Mouse (Mus musculus) Muller cell, postnatal 12 days (primary cell): ENCODE results near the gene Bhlha15.
A peak's percentile ranks its signal among the peaks of the same experiment; 100 is the strongest.

Experiments
- DNase-seq: peaks from one replicate; pipeline ENCODE4 v3.0.0-alpha.2; 2015; ENCODE audit errors: inconsistent ontology term

Bhlha15 gene

DNA sequence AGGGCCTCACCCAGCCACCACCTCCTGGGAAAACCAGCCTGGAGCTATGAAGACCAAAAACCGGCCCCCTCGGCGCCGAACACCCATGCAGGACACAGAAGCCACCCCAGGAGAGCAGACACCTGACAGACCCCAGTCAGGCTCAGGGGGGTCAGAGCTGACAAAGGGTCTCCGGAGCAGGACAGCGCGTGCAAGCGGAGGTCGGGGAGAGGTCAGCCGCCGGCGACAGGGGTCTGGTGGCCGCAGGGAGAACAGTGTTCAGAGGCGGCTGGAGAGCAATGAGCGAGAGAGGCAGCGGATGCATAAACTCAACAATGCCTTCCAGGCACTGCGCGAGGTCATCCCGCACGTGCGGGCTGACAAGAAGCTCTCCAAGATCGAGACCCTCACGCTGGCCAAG is 940 bp downstream of the Bhlha15 start:
- no peak for DNase-seq

DNA sequence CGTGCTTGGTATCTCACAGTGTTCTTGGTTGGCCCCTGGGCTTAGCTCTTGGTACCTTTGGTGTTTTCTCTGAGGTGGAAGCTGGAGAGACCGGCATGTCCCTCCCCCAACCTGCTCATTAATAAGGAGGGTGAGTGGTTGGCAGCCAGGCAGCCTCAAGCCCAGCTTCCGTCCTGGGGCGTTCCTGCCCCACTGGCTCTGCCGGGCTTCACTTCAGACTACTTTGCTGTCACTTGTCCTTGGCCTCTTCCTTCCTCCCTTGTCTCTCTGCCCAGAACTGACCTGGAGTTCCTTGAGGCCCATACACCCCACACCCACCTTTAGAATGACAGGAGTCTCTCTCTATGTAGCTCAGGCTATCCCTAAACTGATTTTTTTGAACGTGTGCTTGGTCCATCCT is 2.6 kb downstream of the Bhlha15 start:
- no peak for DNase-seq

DNA sequence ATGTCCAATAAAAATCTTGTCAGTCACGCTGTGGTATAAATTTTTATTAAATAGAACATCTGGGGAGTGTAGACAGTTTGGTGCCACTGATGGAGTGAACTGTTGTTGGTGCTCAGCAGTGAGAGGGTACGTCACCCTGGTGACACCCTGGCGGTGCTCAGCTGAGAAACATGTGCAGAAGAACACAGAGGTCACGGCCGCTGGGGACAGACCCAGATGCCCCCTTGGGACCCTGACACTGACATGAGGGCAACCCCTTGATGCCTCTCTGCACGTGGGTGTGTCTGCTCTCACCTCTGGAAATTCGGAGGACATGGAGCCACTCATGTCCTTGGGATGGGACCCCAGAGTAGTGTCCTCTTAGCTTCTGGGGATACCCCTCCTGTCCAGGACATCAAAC is 4.3 kb downstream of the Bhlha15 start:
- DNase-seq: no peak

DNA sequence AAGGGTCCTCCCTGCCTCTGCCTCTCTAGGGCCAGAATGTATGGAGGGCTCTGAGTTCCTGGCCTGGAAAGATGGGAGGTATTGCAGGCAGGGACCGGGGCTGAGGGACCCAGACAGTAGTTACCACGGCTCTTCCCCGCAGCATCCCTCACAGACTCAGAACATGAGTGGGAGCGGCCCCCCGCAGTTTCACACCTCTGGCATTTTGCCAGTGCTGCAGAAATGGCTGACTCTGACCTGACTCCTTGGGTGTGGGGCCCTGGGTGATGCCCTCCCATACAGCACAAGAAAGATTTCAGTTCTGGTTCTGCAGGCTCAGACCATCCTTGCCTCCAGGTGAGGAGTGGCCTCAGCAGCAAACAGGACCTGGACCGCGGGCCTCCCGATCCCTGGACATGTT is 5.5 kb downstream of the Bhlha15 start:
- DNase-seq: no peak

DNA sequence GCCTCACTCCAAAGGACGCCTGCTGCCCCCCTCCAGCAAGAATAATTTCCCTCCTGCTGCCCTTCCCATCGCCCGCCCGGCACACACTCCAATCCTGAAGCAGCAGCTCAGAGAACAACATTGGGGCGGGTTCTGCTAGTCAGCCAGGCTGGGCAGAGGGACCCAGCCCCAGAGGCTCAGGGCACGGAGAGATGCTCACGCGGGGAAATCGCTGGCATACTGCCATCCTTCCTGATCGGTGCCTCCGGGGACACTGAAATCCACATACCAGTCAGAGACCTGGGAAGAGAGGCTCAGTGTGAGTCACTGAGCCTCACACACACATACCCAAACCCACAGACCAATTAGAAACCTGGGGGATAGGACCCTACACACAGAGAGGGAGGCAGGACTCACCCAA is 10.5 kb downstream of the Bhlha15 start:
- peak; percentile 20 for DNase-seq

DNA sequence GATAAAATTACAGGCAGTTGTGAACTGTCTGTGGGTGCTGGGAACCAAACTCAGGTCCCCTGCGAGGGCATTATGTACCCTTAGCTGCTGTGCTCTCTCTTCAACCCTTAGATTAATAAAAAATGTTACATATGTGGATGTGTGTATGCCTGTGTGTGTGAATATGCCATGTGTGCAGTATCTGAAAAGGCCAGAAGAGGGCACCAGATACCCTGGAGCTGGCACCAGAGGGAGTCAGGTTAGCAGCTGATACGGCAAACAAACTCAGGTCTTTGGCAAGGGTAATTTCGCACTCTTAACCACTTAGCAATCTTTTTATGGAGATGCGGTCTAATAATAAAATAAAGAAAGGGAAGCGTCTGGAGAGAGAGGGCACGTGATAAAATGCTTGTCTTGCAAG is 12.3 kb downstream of the Bhlha15 start:
- no peak for DNase-seq

DNA sequence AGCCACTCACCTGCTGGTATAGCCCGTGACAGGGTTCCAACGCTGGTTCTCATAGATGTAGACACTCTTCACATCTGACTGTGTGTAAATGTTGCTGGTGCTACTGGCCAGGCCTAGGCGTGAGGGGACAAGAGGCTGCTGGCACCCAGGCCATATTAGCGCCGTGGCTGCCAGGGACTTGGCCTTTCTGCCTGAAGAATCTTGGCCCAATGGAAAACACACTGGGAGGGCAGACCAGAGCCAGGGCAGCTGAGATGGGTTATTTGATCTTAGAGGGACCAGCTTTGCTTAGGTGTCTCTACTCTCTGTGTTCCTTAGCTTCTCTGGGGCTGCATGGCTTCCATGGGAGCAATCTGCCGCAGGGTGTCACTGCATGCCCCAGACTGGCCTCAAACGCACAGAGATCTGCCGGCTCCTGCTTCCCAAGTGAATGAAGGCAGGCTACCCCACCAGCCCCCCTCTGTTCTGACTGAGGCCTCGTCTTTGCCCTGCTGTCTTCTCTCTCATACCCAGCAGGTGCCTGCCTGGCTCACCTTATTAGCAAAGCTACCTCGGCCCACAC is 13.4 kb downstream of the Bhlha15 start:
- no peak for DNase-seq

DNA sequence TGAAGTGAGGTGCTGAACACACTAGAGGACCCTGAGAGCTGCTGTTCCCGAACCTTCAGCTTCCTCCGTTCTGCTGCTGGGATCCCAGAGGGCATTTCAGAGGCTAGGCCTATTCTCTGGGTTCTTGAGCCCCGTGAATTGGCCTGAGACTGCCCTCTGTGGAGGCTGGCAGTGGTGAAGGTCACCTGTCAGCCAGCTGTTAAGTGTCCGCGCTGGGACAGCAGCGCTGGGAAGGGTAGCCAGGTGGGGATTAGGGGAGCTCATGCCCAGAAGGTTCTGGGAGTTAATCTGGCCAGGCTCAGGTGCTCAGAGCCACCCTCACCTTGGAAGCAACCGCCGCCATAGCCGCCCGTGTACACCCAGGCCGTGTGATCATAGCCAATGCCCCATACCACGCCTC is 14.2 kb downstream of the Bhlha15 start:
- no peak for DNase-seq

DNA sequence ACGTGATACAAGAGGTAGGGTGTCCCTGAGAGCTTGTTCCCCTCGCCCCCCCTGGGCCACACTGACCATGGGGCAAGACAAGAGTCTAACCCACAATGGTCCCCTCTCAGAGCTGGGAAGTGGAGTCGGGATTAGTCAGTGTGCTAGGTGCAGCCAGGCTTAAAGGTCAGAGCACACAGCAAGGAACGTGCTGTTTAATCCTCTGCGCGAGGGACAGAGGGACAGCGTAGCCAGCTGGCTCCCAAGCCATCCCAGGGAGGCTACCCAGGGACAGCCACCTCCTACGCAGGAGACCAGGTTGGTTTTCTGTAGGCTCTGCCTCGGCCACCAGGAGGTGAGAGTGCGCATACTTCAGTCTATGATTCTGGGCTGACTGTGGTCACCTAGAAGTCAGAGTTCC is 14.8 kb downstream of the Bhlha15 start:
- DNase-seq: no peak

DNA sequence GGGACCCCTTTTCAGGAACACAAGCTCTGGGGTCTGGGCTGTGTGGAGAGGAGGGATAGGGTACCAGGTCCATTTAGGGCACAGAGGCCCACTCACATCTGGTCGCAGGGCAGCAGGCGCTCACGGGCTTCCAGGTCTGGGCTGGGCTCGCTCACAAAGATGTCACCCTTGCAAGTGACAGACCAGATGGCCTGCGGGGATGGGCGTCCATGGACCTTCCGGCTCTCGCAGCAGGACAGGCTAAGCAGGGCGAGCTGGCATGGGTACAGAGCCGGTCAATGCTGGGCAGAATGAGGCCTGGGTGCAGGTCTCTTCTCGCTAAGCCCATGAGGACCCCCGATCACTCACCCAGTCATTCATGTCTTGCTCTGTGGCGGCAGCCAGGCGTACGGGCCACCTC is 16.0 kb downstream of the Bhlha15 start:
- no peak for DNase-seq

DNA sequence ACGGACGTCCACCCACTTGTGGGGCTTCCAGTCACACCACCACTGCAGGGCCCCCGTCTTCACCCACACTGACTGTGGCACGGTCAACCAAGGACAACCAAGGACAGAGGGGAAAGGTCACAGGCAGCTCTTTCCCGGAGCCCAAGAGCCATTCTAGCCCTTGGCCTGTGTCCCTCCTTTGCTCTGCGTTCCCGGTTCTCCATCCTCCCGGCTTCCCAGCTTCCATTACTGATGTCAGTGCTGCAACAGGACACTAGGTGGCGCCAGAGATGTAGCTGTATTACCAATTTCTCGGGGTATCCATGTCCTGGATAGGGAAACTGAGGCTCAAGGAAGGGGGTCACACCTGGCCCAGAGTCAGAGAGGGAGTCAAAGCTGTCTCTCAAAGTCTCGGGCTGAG is 17.4 kb downstream of the Bhlha15 start:
- no peak for DNase-seq

DNA sequence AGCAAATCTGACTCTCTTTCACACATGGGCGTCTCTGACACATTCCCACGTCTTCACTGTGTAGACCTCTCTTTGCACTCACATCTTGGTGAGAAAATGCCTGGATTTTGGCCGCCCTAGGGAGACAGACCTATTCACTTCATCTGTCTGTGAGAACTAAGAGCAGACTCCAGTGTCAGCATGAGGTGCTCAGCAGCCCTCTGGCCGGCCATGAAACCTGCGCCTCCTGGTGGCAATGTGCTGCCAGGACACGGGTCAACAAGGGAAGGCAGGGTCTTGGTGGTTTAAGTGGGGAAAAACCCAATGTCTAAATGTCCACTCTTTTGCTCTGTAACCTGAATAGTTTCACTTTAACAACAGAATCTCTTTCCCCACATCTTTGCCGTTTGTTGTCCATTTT is 24.4 kb downstream of the Bhlha15 start:
- no peak for DNase-seq

DNA sequence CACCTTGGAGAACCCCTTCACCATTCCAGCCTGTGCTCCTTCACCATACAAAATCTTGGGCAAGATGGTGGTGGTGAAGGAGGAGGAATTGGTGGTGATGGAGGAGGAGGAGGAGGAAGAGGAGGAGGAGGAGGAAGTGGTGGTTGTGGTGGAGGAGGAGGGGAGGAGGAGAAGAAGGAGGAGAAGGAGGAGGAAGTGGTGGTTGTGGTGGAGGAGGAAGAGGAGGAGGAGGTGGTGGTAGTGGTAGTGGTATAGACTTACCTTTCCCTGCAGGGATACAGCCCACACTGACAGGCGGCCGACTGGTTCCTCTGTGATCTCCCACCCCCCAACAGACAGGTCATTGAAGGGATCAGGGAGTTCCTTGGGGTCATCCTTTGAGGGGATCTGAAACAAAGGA is 25.9 kb downstream of the Bhlha15 start:
- no peak for DNase-seq

DNA sequence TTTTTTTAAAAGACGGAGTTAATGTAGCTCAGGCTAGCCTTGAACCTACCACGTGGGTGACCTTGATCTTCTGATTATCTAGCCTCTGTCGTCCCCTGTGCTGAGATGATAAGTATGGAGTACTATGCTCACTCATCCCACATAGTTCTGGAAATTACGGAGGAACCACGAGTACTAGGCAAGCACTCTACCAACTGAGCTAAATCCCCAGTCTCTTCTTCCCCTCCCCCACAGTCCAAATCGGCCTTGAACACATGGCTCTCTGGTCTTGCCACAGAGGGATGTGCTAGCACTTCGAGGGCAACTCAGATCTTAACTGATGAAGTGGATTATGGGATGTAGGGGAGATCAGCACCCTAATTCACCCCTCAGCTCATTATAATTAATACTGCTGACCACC is 28.0 kb downstream of the Bhlha15 start:
- DNase-seq: no peak

DNA sequence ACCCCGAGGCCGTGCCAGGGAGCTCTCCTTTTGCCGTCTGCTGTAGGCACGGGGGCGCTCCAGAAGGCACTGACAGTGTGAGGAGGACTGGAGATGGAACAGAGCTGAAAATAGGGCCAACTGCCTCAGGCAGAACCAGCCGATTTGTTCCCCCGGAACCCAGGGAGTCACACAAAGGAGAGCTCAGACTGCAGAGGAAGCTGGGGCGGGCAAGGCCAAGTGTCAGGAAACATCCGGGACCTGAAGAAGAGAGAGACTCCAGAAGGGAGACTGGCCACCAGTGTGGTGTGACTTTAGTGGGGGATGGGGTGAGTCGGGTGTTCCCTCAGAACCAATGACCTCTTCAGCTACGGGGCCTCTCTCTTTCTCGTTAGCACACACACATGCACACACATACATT is 29.2 kb downstream of the Bhlha15 start:
- DNase-seq: no peak

DNA sequence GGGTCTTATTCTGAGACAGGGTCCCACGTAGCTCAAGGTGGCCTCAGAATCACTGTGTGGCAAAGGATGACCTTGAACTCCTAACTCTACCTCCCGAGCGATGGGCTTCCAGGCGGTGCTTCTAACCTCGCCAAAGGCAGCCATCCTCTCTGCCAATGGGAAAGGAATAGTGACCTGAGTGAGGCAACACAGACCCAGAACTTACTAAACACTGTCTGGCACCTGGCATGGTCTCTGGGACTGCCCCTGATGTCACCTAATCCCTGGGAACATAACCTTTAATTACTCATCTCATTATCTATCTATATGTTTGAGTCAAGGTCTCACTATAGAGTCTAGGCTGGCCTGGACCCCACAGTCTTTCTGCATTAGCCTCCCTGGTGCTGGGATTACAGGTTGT is 29.9 kb downstream of the Bhlha15 start:
- DNase-seq: no peak

DNA sequence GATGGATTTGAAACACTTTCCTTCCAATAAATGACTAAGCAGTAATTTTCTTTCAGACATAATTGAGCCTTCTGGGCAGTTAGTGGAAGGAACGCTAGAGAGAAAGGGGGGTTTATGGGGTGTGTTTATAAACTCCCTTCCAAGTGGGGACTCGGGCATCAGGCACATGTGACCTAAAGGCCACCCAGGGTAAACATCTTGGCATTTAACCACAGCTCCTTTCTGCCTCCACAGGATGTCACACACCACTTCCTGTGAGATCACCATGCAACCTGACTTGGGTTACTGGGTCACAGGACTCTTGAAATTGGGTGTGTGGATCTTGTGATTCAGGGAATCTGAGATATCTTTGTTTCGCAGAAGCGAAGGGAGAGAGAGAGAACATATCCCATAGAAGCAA is 31.2 kb downstream of the Bhlha15 start:
- DNase-seq: no peak

DNA sequence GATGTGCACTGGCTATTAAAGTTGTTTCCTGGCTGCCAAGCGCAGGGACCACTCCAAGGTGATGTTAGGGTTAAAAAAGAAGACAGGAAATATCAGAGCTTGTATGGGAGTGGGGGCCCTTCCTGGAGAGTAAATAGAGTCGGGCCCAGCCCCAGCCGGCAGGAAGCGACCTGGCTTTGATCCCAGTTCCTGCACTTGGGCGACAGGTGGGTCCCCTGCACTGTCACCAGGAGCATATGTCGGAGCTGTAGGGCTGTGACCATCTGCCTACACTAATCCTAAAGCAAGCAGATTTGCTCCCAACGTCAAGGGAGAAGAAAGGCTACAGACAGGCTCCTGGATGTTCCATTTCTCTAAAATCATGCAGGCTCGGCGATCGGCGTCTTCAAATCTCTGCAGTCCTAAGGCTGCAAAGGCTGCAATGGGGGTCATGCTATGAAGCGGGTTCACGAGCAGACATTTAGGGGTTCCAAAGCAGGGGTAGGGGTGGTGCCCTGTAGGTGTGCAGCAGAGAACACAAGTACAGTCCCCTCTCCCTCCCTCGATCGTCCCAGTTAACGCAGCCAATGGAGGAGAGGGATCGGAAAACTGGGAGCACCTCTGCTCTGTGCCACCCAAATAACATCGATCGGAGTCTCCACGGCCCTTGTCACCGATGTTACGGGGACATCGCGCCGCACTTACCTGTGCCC is 32.9 kb downstream of the Bhlha15 start:
- DNase-seq: peak; percentile 12

DNA sequence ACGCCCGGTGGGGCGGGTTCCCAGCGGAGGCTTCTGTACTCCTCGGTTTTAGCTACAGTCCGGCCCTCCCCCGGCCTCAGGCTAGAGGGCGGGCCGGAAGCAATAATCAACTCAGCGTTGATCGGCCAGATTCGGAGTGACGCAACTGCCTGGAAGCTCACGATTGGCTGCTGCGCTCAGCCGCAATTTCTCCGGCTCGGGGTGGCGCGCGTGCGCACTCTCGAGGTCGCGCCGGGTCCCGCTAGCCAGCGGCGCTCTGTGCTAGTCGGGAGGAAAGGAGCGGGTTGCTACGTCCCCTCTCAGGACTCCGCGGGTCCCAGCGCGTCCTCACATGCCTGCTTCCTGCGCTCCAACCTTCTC is 33.4 kb downstream of the Bhlha15 start, which contains the start of gene Tecpr1:
Gene Tecpr1, minus strand, starts transcription at position 113 of the 360 bp plus-strand sequence.
- peak; percentile 96 for DNase-seq

DNA sequence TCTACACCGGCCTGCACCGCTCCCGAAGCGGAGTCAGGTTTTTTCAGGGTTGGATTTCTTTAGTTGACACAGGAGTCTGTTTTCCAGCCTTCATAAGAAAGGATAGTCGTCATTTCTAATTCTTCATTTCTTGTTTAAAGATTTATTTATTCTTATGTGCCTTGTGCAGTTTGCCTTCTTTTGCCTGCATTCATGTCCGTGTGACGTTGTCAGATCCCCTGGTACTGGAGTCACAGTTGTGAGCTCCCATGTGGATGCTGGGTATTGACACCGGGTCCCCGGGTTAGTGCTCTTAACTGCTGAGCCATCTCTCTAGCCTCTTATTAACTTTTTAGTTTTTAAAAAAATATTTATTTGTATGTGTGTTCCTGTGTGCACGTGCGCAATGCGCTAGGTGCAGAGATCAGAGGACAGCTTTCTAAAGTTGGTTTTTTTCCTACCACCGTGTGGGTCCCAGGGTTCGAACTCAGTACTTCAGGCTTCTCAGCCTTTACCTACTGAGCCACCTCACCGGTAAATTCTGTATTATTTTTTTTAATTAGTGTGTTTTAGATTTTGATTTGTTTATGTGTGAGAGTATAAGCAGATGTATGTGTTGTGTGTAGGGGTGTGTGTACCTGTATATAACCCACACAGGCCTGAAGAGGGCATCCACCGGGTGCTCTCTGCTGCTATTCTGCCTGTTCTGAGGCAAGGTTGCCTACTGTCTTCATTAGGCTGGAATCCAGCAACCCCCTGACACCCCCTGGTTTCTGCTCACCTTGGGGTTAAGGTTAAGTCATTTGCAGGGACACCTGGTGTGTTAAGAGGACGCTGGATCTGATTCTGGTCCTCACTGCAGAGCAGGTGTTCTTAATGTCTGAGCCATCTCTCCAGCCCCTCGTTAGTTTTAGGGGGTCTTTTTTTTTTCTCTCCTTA is 34.1 kb downstream of the Bhlha15 start:
- no peak for DNase-seq

DNA sequence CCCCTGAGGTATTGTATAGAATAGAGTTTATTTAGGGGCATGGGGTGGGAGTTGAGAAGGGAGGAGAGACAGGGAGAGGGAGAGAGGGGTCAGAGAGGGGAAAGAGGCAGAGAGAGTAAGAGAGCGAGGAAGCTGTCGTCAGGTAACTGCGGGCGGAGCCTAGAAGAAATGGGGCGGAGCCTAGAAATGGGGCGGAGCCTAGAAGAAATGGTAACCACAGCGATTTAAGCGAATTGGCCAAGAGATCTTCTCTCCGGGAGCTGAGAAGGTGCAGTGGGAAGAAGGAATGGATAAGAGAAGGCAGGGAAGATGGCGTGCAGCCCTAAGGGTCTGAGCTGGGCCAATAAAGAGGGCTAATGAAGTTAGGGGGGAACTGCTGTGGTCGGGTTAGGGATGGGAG is 36.1 kb downstream of the Bhlha15 start:
- DNase-seq: no peak

DNA sequence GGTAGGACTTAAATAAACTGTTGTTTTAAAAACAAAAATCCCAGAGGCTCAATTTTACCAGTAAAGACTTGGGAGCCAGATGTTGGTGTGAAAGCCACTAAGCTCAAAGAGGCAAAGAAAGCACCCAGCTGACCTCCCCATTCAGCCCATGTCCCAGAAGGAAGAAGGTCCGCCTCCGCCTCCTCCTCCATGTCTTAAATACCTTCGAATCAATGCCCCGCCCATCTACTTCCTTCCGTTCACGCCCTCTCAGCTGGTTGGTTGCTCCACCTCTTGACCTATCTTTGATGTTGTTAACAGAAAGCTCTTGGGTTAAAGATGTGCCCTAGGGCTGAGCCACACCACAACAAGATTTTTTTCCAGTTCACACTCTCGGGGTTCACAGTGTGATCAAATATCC is 40.1 kb downstream of the Bhlha15 start:
- DNase-seq: no peak

DNA sequence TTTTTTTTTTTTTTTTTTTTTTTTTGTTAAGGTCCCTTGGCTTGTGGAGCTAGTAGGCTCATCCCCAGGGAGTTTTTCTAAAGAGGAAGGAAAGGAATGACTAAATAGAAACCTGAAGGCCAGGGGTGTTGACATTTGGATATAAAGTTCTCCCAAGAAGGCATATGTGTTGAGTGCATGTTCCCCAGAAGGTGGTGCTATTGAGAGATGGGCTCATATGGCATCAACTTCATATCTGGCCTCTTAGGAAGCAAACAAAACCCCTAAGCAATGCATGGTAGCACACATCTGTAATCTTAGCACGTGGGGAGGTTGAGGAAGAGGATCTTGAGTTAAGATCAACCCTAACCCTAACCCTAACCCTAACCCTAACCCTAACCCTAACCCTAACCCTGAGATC is 41.3 kb downstream of the Bhlha15 start:
- no peak for DNase-seq
